Mouse (Mus musculus): Measurements from ENCODE around the gene Synpr.

DNA sequence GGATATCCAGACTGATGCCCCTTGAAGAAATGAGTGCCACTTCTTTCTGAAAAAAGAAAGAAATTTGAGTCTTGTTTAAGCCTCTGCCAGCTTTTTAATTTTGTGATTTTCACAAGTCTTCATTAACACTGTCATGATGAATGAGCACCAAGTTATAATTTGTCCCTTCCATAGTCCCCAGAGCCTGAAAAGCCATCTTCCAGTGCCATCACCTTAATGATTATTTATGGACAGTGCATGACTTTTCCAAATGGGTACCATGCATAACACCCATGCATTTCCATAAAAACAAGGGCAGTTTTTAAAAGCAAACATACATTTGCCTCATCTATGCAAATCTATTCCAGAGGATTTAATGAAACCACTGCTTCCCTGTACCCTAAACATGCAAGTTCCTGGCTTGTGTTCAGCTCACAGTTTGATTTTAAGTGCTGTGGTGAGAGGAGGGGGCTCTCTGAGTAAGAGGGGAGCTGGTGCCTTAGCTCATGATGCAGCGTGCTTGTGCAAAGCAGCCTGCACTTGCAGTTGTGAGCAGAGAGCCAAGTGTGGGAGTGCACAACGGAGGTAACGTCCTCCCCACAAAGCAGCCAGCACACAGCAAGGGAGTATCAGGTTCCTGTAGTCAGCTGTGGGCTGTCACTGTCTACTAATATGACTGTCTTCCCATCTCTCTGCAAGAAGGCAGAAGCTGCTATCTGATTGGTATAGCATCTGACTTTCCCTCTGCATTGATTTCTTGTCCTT lies 169.1 kb downstream of the Synpr start:
- TF ChIP-seq FLI1 (IDR thresholded peaks at IDR 0.05; ENCODE audit: low read length) (no peak), GATA1 (IDR thresholded peaks at IDR 0.05; ENCODE audit: borderline replicate concordance, low read length) (no peak)
